Mouse (Mus musculus) neural tube, embryonic 13.5 days (tissue): ENCODE data around the gene Rab3gap1. TPM values are rescaled to one million over a fixed set of nuclear protein-coding genes. Genes with fewer than 3 reads are reported as not detected.

Experiments
- ATAC-seq: fragments of 200-750 bp; cut with Nextera tagmentation; 2 replicates; pipeline ENCODE4 v1.8.0; 2017; ENCODE audit warnings: low read depth, mild to moderate bottlenecking, moderate TSS enrichment, moderate library complexity
- H3K27ac ChIP-seq: fragments of 300-500 bp; sonication (generic); replicated peaks from 2 replicates; pipeline ENCODE4 v1.5.1; 2015; ENCODE audit warnings: moderate library complexity, mild to moderate bottlenecking, inconsistent platforms
- H3K27me3 ChIP-seq: fragments of 300-500 bp; sonication (generic); 2 replicates; pipeline ENCODE4 v1.6.1; 2015; ENCODE audit warnings: mild to moderate bottlenecking, inconsistent platforms
- H3K36me3 ChIP-seq: fragments of 300-500 bp; sonication (generic); 2 replicates; pipeline ENCODE4 v1.6.1; 2015; ENCODE audit warnings: mild to moderate bottlenecking, inconsistent platforms
- H3K4me1 ChIP-seq: fragments of 300-500 bp; sonication (generic); replicated peaks from 2 replicates; pipeline ENCODE4 v1.6.1; 2015; ENCODE audit warnings: inconsistent platforms
- H3K4me2 ChIP-seq: fragments of 300-500 bp; sonication (generic); 2 replicates; pipeline ENCODE4 v1.6.1; 2015; ENCODE audit warnings: inconsistent platforms, mild to moderate bottlenecking, moderate library complexity
- H3K4me3 ChIP-seq: fragments of 300-500 bp; sonication (generic); 2 replicates; pipeline ENCODE4 v1.5.1; 2015; ENCODE audit warnings: mild to moderate bottlenecking, inconsistent platforms
- H3K9ac ChIP-seq: fragments of 300-500 bp; sonication (generic); 2 replicates; pipeline ENCODE4 v1.6.1; 2015; ENCODE audit warnings: moderate library complexity, mild to moderate bottlenecking, inconsistent platforms
- H3K9me3 ChIP-seq: fragments of 300-500 bp; sonication (generic); 2 replicates; pipeline ENCODE4 v1.6.1; 2016; ENCODE audit warnings: inconsistent platforms
- WGBS: fragments of 180-500 bp; shearing (Covaris S2); methylation state at CpG from one replicate; pipeline ENCODE4 v1.1.7; 2015; 5-methylcytosine and 5-hydroxymethylcytosine counted together
- polyA plus RNA-seq: library from polyadenylated mRNA; unstranded; fragments of >200 nt; fragmentation: Nextera tagmentation; extraction: Ambion mirVana; gene quantifications from 2 replicates; pipeline ENCODE4 v1.2.1, GENCODE M21; 2015

Rab3gap1 gene
- polyA plus RNA-seq, 1 experiment from 2014 or later = 19.3 TPM

- H3K4me3 ChIP-seq = no peak overlapping the region
- H3K36me3 ChIP-seq = no peaks in the 10 kb centered on the region
- H3K27ac ChIP-seq = no peak overlapping the region
- no peak overlapping the region for H3K9ac ChIP-seq
- no peak for ATAC-seq
- no peak overlapping the region for H3K4me2 ChIP-seq
- WGBS = 86% methylated on average over 6 of the region's 6 CpGs
- H3K9me3 ChIP-seq = no peaks in the 10 kb centered on the region
- H3K4me1 ChIP-seq = no peaks in the 10 kb centered on the region; the same call in 1 of the 2 replicates
- no peaks in the 10 kb centered on the region for H3K27me3 ChIP-seq
Observed at GRCm38 (mm10) chr1:127859799-127860400, 8.7 kb upstream of the Rab3gap1 start.

- WGBS = 94% methylated on average over 4 of the region's 4 CpGs
- Histone ChIP-seq H3K27ac (no peak overlapping the region), H3K4me2 (no peak overlapping the region), H3K4me1 (no peaks in the 10 kb centered on the region; the same call in 1 of the 2 replicates), H3K4me3 (no peak overlapping the region), H3K9ac (no peak overlapping the region), H3K36me3 (no peaks in the 10 kb centered on the region), H3K27me3 (no peaks in the 10 kb centered on the region), H3K9me3 (no peaks in the 10 kb centered on the region)
- ATAC-seq = no peak
Observed at GRCm38 (mm10) chr1:127860492-127860891, 8.1 kb upstream of the Rab3gap1 start.

GRCm38 (mm10) chr1:127861900-127862299, 6.7 kb upstream of the Rab3gap1 start:
- no peak for ATAC-seq
- H3K4me2 ChIP-seq = no peak overlapping the region
- no peaks in the 10 kb centered on the region for H3K27me3 ChIP-seq
- no peaks in the 10 kb centered on the region for H3K36me3 ChIP-seq
- no peaks in the 10 kb centered on the region; the same call in 1 of the 2 replicates for H3K4me1 ChIP-seq
- H3K4me3 ChIP-seq = no peak overlapping the region
- no peak overlapping the region for H3K9ac ChIP-seq
- no peaks in the 10 kb centered on the region for H3K9me3 ChIP-seq
- 92% methylated on average over 5 of the region's 5 CpGs for WGBS
- no peak overlapping the region for H3K27ac ChIP-seq

- Histone ChIP-seq H3K4me2 (no peak overlapping the region), H3K9ac (no peak overlapping the region), H3K27ac (peak overlapping the region; percentile 29; the same call in 1 of the 2 replicates), H3K36me3 (no peaks in the 10 kb centered on the region), H3K4me1 (no peaks in the 10 kb centered on the region; the same call in 1 of the 2 replicates), H3K4me3 (no peak overlapping the region), H3K27me3 (no peaks in the 10 kb centered on the region), H3K9me3 (no peaks in the 10 kb centered on the region)
- ATAC-seq = no peak
- WGBS = 20% methylated on average over 7 of the region's 7 CpGs
Observed at GRCm38 (mm10) chr1:127863806-127864205, 4.8 kb upstream of the Rab3gap1 start.

GRCm38 (mm10) chr1:127869276-127869675, 703 bp downstream of the Rab3gap1 start:
- peak overlapping the region; percentile 76 for H3K4me3 ChIP-seq
- H3K9ac ChIP-seq = peak overlapping the region; percentile 78
- ATAC-seq = no peak
- 52% methylated on average over 8 of the region's 8 CpGs for whole genome bisulfite sequencing
- H3K36me3 ChIP-seq = peaks cover 18% of the 10 kb centered on the region
- peak overlapping the region; percentile 86; the same call in 1 of the 2 replicates for H3K27ac ChIP-seq
- peak overlapping the region; percentile 68 for H3K4me2 ChIP-seq
- no peaks in the 10 kb centered on the region for H3K27me3 ChIP-seq
- H3K9me3 ChIP-seq = no peaks in the 10 kb centered on the region
- peaks cover 11% of the 10 kb centered on the region for H3K4me1 ChIP-seq

- 76% methylated on average over 1 of the region's 1 CpGs for WGBS
- no peak overlapping the region for H3K4me3 ChIP-seq
- H3K9me3 ChIP-seq = no peaks in the 10 kb centered on the region
- H3K4me1 ChIP-seq = no peaks in the 10 kb centered on the region
- H3K27ac ChIP-seq = no peak overlapping the region
- ATAC-seq = no peak
- H3K9ac ChIP-seq = no peak overlapping the region
- H3K4me2 ChIP-seq = no peak overlapping the region
- peaks cover 16% of the 10 kb centered on the region for H3K36me3 ChIP-seq
- H3K27me3 ChIP-seq = no peaks in the 10 kb centered on the region
Observed at GRCm38 (mm10) chr1:127899401-127899800, 30.8 kb downstream of the Rab3gap1 start.

- Histone ChIP-seq H3K9me3 (no peaks in the 10 kb centered on the region), H3K4me3 (no peak overlapping the region), H3K9ac (no peak overlapping the region), H3K27me3 (no peaks in the 10 kb centered on the region), H3K4me1 (0 out of 2 replicates have a peak, but pooled peaks cover 4% of the 10 kb centered on the region), H3K4me2 (no peak overlapping the region), H3K27ac (0 out of 2 replicates have a peak overlapping the region, but pooled peaks have one; percentile 9), H3K36me3 (peaks cover 16% of the 10 kb centered on the region)
- WGBS = 19% methylated on average over 2 of the region's 2 CpGs
- ATAC-seq = no peak; the same call in 1 of the 2 replicates
Observed at GRCm38 (mm10) chr1:127904774-127905385, 36.3 kb downstream of the Rab3gap1 start.

- H3K36me3 ChIP-seq = peaks cover 18% of the 10 kb centered on the region
- no peak overlapping the region for H3K9ac ChIP-seq
- no peak overlapping the region for H3K27ac ChIP-seq
- no peaks in the 10 kb centered on the region for H3K9me3 ChIP-seq
- H3K27me3 ChIP-seq = no peaks in the 10 kb centered on the region
- no peak overlapping the region for H3K4me2 ChIP-seq
- H3K4me1 ChIP-seq = no peaks in the 10 kb centered on the region
- ATAC-seq = no peak
- WGBS = 87% methylated on average over 4 of the region's 4 CpGs
- H3K4me3 ChIP-seq = no peak overlapping the region
Observed at GRCm38 (mm10) chr1:127913116-127913515, 44.5 kb downstream of the Rab3gap1 start.

- Histone ChIP-seq H3K27me3 (no peaks in the 10 kb centered on the region), H3K27ac (no peak overlapping the region), H3K4me2 (no peak overlapping the region), H3K9ac (no peak overlapping the region), H3K4me3 (no peak overlapping the region), H3K4me1 (no peaks in the 10 kb centered on the region), H3K9me3 (no peaks in the 10 kb centered on the region), H3K36me3 (peaks cover 25% of the 10 kb centered on the region)
- no peak for ATAC-seq
- WGBS = 88% methylated on average over 6 of the region's 6 CpGs
Observed at GRCm38 (mm10) chr1:127915316-127915715, 46.7 kb downstream of the Rab3gap1 start.

- Histone ChIP-seq H3K27ac (no peak overlapping the region), H3K4me1 (no peaks in the 10 kb centered on the region), H3K9me3 (no peaks in the 10 kb centered on the region), H3K36me3 (peaks cover 27% of the 10 kb centered on the region), H3K4me3 (no peak overlapping the region), H3K9ac (no peak overlapping the region), H3K27me3 (no peaks in the 10 kb centered on the region), H3K4me2 (no peak overlapping the region)
- 82% methylated on average over 1 of the region's 1 CpGs for WGBS
- ATAC-seq = no peak
Observed at GRCm38 (mm10) chr1:127915802-127916201, 47.2 kb downstream of the Rab3gap1 start.

GRCm38 (mm10) chr1:127933405-127933804, 64.8 kb downstream of the Rab3gap1 start:
- no peaks in the 10 kb centered on the region for H3K27me3 ChIP-seq
- ATAC-seq = no peak
- no peaks in the 10 kb centered on the region for H3K9me3 ChIP-seq
- no peak overlapping the region for H3K4me2 ChIP-seq
- H3K27ac ChIP-seq = no peak overlapping the region
- WGBS = 91% methylated on average over 2 of the region's 2 CpGs
- no peaks in the 10 kb centered on the region for H3K4me1 ChIP-seq
- peaks cover 72% of the 10 kb centered on the region for H3K36me3 ChIP-seq
- no peak overlapping the region for H3K9ac ChIP-seq
- no peak overlapping the region for H3K4me3 ChIP-seq

GRCm38 (mm10) chr1:127934322-127934721, 65.7 kb downstream of the Rab3gap1 start:
- 96% methylated on average over 5 of the region's 5 CpGs for WGBS
- no peak for ATAC-seq
- Histone ChIP-seq H3K27me3 (no peaks in the 10 kb centered on the region), H3K36me3 (peaks cover 75% of the 10 kb centered on the region), H3K4me3 (no peak overlapping the region), H3K9ac (no peak overlapping the region), H3K9me3 (no peaks in the 10 kb centered on the region), H3K4me2 (no peak overlapping the region), H3K4me1 (no peaks in the 10 kb centered on the region), H3K27ac (no peak overlapping the region)
